Mouse (Mus musculus) adrenal gland, adult 2 months (tissue): ENCODE measurements around the gene Tns1. TPM values are rescaled to one million over a fixed set of nuclear protein-coding genes. Genes with fewer than 3 reads are reported as not detected.

ENCODE experiments used
- DNase-seq: peaks from one replicate; pipeline ENCODE4 v3.0.0; 2021
- polyA plus RNA-seq: library from polyadenylated mRNA; depleted of rRNA; stranded (reverse); fragments of >200 nt; gene quantifications from 2 replicates; pipeline ENCODE4 v1.2.3, GENCODE M21; 2012
- total RNA-seq, 2 experiments: library from RNA; stranded (reverse); gene quantifications; 2 replicates each; pipeline ENCODE4 v1.2.3; 2021

Gene Tns1
- total and polyA plus RNA-seq, 3 experiments: 424 to 701 (median 432) TPM

DNA sequence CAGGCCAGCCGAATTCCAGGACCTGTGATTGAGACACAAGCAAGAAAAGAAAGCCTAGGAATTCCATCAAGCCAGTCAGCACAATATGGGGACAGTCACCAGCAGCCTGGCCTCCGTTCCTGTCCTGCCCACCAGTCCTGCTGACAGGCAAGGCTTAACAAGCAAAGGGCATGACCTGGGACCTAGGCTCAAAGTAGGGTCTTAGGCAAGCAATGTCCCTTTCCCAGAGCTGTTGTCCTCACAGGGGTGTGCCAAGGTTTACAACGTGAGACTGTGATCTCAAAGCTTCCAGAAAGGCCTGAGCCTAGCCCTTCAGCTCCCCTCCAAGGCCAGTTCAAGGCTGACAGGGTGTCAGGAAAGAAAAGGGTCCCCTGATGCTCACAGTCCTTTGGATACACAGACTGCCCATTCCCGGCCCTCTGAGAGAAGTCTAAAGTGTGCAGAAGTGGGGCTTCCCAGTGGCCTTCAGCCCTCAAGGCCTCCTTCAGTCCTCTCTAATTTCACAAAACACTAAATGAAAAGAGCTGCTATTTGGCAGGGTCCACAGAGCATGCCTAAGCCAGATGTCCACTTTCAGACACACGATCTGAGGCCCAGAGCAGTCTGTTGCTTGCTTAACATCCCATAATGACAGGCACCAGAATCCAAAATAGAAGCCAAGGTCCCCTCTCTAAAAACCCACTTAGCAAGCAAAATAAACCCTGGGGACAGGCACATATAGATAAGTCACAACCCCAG is 131.9 kb downstream of the Tns1 start:
- peak; percentile 46 for DNase-seq

DNA sequence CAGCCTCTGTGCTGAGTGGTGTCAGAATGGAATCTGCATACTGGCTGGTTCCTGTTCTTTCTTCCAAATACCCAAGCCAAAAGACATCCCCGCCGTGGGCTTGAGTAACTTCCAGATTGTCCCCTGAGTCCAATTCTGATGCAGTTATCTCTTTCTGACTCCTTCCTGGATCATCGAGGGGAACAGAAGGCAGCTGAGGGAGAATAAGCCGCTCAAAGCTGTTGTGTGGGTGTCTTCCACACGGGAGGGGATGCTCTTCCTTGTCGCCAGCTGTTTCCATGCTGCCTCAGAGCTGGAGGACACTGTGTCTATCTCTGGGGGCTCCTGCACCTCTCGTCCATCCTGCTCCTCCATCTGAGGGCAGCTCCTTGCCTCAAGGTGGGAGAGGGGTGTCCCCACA is 133.0 kb downstream of the Tns1 start:
- DNase-seq: no peak

DNA sequence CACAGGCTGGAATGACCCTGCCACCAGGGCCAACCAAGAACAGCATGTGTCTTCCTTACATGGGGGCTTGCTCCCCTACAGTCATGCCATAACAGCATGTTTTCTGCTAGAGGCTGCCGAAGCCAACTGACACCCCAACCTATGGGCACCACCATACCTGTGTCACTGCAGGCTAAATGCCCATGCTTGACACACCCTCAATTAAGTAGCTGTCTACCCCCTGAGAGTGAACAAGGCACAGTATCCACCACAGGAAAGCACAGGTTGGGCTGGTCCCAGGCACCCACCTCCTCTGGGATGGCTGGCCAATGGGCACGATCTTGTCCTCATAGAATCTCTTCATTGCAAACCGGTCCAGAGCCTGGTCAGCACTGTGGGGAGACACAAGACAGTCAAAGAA is 134.2 kb downstream of the Tns1 start:
- no peak for DNase-seq

DNA sequence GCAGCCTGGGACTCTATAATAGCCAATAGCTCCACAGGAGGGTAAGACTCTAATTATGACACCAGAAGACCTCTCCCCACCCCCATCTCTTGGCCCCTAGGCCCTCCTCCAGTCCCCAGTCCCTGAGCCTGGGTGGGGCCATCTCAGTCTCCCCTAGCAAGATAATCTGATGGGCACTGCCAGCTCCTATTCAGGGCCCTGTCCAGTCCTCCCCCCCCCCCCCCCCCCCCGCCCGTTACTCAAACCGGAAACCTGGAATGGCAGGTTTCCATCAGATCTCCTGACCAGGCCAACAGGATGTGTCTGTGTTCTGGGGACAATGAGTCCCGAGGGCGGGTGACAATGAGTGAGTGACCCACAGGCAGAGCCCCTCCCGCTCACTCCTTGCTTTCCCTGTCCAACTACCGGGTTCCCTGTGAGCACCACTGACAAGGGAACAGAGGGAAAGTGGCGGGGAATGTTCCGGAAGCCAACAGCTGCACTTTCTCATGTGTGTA is 136.5 kb downstream of the Tns1 start:
- DNase-seq: no peak

DNA sequence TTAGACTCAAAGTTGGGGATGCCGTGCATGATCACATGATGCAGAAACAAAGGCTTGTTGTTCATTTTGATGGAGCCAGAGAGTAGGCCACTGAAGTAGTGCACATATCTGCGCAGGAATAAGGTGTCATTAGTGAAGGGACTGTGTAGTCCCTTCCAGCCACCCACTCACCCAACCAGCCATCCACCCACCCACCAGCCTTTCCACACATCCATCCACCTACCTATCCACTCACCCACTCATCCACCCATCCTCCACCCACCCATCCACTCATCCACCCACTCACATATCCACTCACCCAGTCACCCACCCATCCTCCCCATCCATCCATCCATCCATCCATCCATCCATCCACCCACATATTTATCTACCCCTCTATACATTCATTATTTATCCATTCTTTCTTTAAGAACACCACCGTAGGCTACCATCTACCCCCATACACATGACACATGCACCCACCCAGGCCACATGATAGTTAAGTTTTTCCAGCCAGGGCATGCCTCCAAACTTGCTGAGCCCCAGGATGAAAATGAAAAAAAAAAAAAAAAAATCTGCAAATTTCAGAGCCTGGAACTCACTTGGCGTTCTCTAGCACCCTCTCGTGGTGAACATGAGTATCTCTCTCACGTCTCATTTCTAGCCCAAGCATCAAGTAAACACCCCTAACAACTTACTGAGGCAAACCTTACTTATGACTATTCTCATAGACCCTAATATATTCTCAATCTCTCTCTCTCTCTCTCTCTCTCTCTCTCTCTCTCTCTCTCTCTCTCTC is 137.8 kb downstream of the Tns1 start:
- DNase-seq: no peak

DNA sequence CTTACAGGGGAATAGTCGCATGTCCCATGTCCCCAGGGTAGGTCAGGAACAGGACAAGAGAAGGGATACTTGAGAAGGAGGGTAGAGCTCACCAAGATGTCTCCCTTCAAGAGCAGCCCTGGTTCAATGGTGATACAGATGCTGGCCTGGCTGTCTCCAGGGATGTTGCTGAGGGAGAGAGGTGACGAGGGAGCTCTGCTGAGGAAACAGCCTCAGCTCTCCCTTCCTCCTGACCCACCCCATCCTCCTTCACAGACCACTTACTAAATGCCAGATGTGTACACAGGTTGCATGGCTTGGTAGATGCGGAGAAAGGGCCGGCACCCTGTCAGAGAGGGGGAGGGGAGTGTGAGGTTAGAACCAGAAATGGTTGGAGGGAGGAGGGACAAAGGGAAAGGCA is 138.6 kb downstream of the Tns1 start:
- DNase-seq: no peak

DNA sequence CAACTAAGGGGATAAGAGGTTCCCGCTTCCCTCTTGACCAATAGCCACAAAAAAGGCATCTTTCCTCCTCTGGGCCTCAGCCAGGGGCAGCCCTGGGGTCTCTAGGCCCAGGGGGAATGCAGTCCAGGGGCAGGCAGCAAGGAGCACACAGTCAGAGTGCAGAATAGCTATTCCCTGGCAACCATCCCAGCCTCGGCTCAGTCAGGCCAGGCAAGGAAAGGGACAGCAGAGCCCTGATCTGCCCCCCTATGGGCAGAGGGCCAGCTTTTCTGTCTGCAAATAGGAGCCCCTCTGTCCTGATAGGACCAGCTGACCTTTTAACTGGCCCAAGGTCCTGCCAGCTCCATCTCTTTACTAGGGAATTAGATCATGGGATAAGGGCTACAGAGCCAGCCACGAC is 145.0 kb downstream of the Tns1 start:
- no peak for DNase-seq

DNA sequence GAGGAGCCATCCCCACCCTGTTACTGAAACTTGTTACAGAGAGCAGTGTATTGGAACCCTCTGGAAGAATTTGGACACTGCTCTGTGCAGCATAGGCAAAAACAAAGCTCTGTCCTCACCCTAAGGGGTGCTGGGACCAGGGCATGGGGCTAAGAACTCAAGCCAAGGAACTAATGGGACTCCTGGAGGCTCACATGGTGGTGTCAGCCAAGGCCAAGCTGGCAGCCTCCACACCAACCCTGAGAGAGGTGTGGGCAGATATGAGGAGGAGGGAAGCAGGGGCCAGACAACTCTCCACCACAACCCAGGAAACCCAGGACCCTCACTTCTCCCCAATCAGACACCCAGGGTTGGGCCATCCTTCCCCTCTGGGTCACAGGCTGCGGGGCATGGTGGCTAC is 145.7 kb downstream of the Tns1 start:
- DNase-seq: no peak

DNA sequence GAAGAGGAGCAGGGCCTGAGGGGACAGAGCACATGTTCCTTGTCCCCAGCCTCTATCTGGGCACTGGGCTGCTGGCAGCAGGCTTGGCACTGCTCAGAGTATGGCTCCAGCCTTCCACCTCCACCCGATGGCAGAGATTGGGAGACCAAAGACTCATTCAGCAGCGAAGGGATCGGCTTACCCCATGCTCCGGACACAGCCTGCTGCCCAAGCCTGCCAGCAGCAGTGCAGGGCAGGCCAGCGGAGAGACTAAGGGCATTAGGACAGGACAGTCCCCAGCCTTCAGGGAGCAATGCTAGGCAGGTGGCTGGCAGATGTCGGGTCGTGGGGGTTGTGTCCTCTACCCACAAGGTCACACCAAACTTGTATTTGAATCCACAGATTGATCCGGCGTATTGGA is 150.3 kb downstream of the Tns1 start:
- DNase-seq: no peak

DNA sequence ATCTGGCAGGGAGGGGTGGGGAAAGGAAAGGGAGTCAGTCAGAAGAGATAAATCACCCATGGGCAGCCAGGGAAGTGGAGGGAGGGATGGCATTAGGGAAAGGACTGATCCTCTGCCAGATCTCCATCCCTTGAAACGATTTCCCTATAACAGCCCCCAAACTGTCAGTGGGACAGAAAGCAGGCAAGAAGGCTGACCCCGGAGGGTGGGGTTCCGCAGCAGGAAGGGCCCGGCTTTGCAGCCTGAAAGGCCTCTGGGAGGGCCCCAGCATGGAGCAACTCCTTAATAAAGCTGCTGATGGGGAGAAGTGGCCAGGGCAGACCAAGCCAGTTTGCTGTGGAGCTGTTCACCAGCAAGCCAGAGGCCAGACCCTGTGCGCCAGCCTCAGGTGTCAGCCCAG is 151.5 kb downstream of the Tns1 start:
- no peak for DNase-seq

DNA sequence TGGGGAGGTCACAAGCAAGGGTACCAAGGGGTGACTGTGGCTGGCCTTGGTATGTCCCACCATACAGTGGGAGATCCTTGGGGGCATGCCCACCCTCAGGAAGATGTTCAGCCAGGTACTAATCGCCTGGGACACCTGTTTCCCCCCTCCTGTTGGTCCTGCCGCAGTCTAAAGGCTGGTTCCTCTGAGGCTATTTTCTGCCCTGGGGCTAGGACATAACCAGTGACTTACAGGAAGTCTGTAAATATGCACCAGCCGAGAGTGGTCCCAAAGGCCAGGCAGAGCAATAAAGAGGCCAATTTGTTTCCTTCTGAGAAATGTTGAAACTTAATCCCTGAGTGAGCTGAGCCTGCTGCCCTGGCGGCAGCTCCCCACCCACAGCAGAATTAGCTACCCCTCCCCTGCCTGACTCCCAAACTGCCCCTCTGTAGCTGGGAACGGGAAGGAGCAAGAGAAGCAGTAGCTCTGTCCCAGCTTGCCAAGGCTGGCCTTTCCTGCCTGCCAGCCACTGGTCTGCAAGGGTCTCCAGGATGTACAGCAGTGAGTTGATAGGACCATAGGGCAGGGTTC is 154.0 kb downstream of the Tns1 start:
- DNase-seq: no peak

DNA sequence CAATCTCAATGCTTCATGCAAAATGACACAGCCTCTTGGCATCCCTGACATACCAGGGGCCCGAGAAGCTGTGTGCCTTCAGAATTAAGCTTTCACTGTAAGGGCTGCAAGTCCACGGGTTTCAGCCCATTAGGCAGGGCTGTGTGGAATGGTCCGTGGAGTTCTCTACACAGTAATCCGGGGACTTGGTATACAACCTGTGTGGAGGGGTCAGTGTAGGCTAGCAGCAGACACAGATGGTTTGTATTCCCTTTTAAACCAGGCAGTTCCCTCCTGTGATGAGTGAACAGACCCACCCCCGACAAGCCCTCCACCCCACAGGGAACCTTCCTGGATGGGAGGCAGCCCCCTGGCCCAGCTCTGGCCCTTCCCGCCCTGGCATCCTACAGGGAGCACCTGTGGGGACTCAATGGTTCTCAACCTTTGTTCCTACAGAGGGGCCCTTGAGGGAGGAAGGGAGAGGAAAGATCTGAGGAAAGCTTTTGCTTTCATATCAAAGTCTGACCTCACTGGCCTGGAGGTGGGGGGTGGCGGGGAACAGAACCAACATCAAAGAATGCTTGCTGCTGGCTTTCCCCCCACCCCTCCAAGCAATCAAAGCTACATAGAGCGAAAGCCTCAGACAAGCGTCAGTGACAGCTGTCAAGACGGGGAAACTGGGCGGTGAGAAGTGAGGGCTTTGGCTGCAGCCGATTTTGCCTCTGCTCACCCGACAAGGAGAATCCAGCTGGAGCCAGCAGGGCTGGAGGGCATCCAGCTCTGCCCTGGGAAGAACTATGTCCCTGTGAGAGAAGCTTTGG is 155.3 kb downstream of the Tns1 start:
- peak; percentile 55 for DNase-seq

DNA sequence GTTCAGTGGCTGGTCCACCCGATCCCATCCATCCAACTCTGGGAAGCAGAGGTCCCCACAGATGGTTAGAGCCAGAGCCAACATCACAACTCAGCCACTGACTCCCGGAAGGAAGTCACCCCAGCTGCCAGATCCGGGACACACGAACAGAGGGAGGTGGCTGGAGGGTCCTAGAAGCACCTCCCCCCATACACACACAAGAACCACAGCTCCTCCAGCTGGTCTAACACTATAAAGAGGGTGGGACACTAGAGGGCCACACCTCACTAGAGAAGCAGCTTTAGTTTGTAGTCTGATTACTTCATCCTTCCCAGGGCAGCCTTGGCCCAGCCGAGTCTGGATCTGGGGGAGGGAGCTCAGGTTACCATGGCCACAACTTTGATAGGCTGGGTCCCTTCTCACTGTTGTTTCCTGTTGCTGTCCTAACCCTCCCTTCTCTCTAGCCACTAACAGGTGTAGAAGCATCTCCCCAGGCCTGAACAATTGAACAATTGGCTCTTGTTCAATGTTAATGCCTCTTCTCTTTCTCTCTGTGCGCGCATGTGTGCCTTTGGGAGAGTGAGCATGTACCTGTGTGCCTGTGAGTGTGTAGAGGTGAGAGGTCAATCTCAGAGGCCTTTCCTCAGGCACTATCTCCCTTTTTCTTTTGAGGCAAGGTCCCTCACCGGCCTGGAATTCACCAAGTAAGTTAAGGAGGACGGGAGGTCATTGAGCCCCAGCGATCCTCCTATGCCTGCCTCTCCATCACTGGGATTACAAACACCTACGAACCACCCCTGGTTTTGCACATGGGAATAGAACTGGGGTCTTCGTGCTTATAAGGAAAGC is 157.6 kb downstream of the Tns1 start:
- peak; percentile 76 for DNase-seq

DNA sequence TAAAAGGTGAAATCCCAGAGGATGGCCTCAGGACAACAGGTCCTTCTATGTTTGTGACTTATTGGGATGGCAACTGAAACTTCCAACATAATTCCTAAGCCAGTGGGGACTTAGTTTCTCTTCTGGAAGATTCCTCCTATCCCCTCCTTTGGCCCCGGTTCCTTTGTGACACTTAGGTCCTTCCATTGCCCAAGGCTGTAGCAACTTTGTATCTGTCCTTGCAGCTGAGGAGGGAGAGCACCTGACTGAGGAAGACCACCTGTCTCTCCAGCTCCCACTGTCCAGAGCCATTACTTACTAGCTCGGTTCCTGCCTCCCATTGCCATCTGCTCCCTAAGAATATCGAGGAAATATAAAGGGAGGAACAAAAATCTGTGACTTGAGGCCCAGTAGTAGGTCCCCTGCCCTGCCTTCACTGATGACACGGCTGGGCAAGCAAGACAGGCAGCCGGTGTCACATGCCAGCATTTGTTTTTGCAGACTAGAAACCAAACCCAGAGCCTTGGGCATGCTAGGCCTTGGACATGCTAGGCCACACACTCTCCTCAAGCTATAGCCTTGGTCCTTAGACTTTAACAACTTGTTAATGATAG is 160.0 kb downstream of the Tns1 start:
- no peak for DNase-seq

DNA sequence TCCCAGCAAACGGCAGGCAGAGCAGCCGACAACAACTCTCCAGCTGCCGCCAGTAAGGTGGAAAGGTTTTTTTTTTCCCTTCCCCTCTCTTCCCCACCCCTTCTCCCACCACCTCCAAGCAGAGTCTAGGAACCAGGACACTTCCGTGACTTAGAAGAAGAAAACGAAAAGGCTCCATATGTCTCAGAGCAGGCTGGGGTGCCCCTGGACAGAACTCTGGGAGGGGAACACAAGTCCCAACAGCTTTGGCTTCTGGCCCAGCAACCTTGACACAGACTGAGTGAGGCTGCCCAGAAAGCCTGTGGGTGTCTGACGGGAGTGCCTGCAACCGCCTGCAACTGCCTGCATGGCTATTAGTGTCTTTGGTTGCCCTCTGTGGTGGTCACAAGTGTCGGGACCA is 160.6 kb downstream of the Tns1 start:
- peak; percentile 93 for DNase-seq

DNA sequence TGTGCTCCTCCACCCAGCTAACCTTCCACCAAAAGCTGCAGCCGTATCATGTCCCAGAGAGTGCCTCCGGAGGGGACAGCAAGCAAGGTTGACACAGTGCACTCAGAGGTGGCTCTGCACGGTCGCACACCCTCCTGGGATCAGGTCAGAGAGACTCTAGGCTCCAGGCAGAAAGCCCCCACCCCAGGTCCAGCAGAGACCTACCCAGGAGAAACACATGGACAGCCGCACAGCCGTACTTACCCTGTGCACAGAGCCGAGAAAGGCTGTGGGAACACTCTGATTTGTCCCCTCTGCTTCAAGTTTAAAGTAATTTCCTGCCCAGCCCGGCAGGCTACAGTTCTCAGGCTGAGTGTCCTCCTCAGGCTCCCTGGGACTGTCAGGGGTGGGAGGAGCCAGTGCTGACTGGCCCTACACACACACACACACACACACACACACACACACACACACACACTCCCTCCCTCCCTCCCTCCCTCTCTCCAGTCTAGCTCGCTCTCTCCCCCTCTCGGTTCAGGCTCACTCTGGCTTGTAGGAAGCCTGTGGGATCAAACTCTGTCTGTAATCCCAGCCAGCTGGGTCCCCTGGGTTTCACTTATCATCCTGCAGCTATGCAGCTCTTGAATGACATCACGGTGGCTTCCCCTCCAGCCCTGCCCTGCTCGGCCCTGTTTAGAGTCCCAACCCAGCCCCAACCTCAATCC is 161.4 kb downstream of the Tns1 start:
- peak; percentile 88 for DNase-seq

DNA sequence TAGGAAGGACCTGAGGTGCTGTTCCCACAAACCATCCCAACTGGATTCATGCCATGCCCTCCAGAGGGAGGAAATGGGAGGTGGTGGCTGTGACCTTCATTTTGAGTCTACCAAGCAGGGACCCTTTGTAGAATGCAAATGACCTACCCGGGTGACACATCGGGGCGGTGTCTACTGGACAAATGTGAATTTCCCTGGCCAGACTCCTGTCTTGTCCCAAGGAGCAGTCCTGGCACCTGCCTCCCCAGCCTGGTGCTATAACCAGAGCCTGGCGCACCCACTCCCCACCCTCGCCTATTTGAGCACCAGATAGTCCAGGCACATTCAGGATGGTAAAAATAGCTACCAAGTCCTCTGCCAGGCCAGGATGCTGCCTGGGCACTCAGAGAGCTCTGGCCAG is 162.2 kb downstream of the Tns1 start:
- DNase-seq: peak; percentile 57

DNA sequence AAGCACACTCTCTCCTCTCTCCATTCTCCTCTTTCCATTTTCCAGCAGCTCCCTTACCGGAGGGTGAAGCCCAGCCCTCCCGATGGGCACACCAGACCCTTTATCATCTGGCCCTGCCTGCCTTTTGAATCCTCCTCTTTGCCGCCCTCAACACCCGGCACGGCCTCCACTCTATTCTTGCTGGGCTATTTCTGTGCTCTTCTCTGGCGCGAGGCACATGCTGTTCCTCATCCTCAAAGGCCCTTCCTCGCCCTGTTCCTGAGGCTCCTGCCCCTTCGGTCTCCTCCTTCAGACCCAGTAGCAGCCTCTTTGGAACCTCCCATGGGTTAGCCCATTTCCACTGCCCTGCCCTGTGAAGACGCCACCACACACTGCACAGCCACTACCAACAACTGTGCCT is 164.5 kb downstream of the Tns1 start:
- DNase-seq: no peak

DNA sequence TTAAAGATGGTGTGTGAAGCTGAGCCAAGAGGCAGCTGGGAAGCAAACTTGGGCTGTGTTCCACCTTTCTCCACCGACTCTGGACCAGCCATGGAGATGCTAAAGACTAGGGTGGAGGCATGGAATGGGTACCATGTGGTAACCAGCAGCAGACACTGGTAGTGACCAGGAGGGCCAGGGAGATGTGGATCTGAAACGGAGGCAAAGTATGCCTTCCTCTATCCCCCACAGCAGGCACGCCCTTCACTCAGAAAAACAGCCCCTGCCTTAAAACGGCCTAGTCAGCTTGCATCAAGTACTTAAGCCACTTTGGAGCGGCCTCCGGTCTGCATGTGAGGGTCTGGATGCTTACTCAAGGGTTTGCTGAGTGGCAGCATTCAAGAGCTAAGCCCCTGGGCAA is 164.9 kb downstream of the Tns1 start:
- no peak for DNase-seq
